Comparison of ENCODE assay signal across 8 mouse cellular contexts in the genomic region with DNA sequence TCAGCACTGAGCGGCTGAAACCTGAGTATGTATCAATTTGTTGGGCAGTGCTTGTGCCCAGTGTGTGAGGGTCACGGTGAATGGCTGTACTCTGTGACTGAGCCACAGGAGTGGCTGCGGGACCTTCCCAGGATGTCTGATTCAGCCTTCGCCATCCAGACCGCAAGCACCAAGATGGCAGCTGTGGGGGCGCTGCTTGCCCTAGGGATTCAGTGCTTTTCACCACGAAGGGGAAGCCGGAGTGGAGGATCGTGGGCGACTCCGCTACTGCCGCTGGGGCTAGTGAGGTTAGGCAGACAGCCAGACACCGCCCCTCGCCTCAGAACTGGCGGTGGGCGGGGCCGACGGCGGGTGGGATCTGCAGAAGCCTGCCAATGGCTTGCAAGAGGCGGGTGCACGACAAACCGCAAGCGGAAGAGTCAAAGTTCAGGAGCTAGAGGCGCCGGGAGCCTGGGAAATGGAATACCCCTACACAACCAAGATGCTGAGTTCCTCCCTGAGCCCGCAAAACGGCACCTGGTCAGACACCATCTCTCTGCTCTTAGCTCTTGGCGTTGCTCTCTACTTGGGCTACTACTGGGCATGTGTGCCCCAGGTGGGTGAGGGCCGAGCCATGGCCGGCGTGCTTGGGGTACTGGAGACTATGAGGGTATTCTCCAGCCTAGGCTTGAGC. TPM values are rescaled to one million over a fixed set of nuclear protein-coding genes. Genes with fewer than 3 reads are reported as not detected.
DNase-seq lines count a peak whose midpoint lies in the region; ATAC-seq and TF ChIP-seq lines count a peak whose summit lies in the region.

No protein-coding gene starts in this region.

- no peak for TF ChIP-seq EP300 in CH12.LX (IDR thresholded peaks at IDR 0.05; ENCODE audit: low read length)

- H3K9ac ChIP-seq in CH12.LX (ENCODE audit: insufficient read depth, low read depth): peak overlapping the region; percentile 23; the same call in 1 of the 2 replicates
- H3K9ac ChIP-seq in heart, embryonic 15.5 days: peak overlapping the region; percentile 69
- H3K9ac ChIP-seq in liver, embryonic 13.5 days: peak overlapping the region; percentile 79
- peak overlapping the region; percentile 39 for H3K9ac ChIP-seq in stomach, embryonic 15.5 days

- peak overlapping the region; percentile 64 to 75 (median 71) for H3K4me3 ChIP-seq in CH12.LX (replicated peaks in 1 of 3; ENCODE audit: low read depth in 2 of 3, low read length in 2 of 3, poor library complexity in 1 of 3)
- peak overlapping the region; percentile 70 for H3K4me3 ChIP-seq in forebrain, embryonic 10.5 days
- H3K4me3 ChIP-seq in heart, embryonic 15.5 days: peak overlapping the region; percentile 75
- H3K4me3 ChIP-seq in liver, embryonic 13.5 days (replicated peaks): peak overlapping the region; percentile 76
- peak overlapping the region; percentile 65 for H3K4me3 ChIP-seq in stomach, embryonic 15.5 days (replicated peaks)

- peak; percentile 87 for DNase-seq in CH12.LX (ENCODE audit: extremely low read depth)
- peak; percentile 80 for DNase-seq in c-Kit-positive CD71-negative TER-119-negative erythroid progenitor cells, embryonic 14.5 days (ENCODE audit: low read depth)
- peak; percentile 91 for DNase-seq in forebrain, embryonic 10.5 days (ENCODE audit: extremely low spot score, low spot score)
- DNase-seq in kidney, postnatal 14 days: peak; percentile 97
- DNase-seq in liver, embryonic 13.5 days: peak; percentile 91
- DNase-seq in natural killer cell, adult 2 months (ENCODE audit: low spot score in 2 of 2): peak; percentile 72 to 81

- H3K79me2 ChIP-seq in CH12.LX (replicated peaks; ENCODE audit: control insufficient read depth, extremely low read depth, insufficient read depth, poor library complexity, severe bottlenecking): no peaks in the 10 kb centered on the region

- dilution Hi-C loops in CH12.LX (cut with MboI; ENCODE audit: extremely low pct_ligation_motif_present, extremely low pct_unique_long_range_greater_than_20kb, low sequenced_read_pairs): no loop called here

- no peaks in the 10 kb centered on the region for H3K9me3 ChIP-seq in CH12.LX (replicated peaks; ENCODE audit: low read length)
- no peaks in the 10 kb centered on the region for H3K9me3 ChIP-seq in forebrain, embryonic 10.5 days
- H3K9me3 ChIP-seq in heart, embryonic 15.5 days (replicated peaks): no peaks in the 10 kb centered on the region
- no peaks in the 10 kb centered on the region for H3K9me3 ChIP-seq in liver, embryonic 13.5 days (replicated peaks)
- no peaks in the 10 kb centered on the region for H3K9me3 ChIP-seq in stomach, embryonic 15.5 days

- H3K4me1 ChIP-seq in CH12.LX (ENCODE audit: control insufficient read depth in 1 of 2, insufficient read depth in 2 of 2): peaks cover 2 to 24% of the 10 kb centered on the region in 2 experiments; a peak in 3 of 4 replicates
- peaks cover 39% of the 10 kb centered on the region for H3K4me1 ChIP-seq in forebrain, embryonic 10.5 days
- H3K4me1 ChIP-seq in heart, embryonic 15.5 days (replicated peaks): peaks cover 25% of the 10 kb centered on the region
- peaks cover 30% of the 10 kb centered on the region for H3K4me1 ChIP-seq in liver, embryonic 13.5 days (replicated peaks)
- peaks cover 13% of the 10 kb centered on the region for H3K4me1 ChIP-seq in stomach, embryonic 15.5 days

- TF ChIP-seq CTCF in CH12.LX (conservative IDR thresholded peaks at IDR 0.05 in 1 of 2, IDR thresholded peaks at IDR 0.05 in 1 of 2; ENCODE audit: low read depth in 2 of 2, low read length in 2 of 2): no peak

- in situ Hi-C loops in CH12.LX (cut with MboI; ENCODE audit: low pct_ligation_motif_present, low pct_unique_long_range_greater_than_20kb, low sequenced_read_pairs): no loop called here

- H3K27ac ChIP-seq in CH12.LX (ENCODE audit: insufficient read depth, low read depth): no peak overlapping the region
- peak overlapping the region; percentile 84 for H3K27ac ChIP-seq in forebrain, embryonic 10.5 days
- H3K27ac ChIP-seq in heart, embryonic 15.5 days: peak overlapping the region; percentile 83
- H3K27ac ChIP-seq in liver, embryonic 13.5 days: peak overlapping the region; percentile 68
- peak overlapping the region; percentile 67 for H3K27ac ChIP-seq in stomach, embryonic 15.5 days

- TF ChIP-seq RAD21 in CH12.LX (IDR thresholded peaks at IDR 0.05; ENCODE audit: low read depth, low read length): no peak

- peak; percentile 72 for TF ChIP-seq POLR2A in CH12.LX (IDR thresholded peaks at IDR 0.05; ENCODE audit: low read depth, low read length)

- peak; percentile 87 for ATAC-seq in heart, embryonic 15.5 days (replicated peaks; ENCODE audit: insufficient number of reproducible peaks, insufficient read depth, low FRiP score, low read depth)
- ATAC-seq in liver, embryonic 13.5 days (ENCODE audit: low read depth): peak; percentile 89
- peak; percentile 83 for ATAC-seq in stomach, embryonic 15.5 days (ENCODE audit: insufficient read depth, low FRiP score, low read depth)

- H3K27me3 ChIP-seq in CH12.LX (replicated peaks): peaks cover 10% of the 10 kb centered on the region
- peaks cover 38% of the 10 kb centered on the region for H3K27me3 ChIP-seq in forebrain, embryonic 10.5 days (ENCODE audit: poor library complexity, severe bottlenecking)
- peaks cover 9% of the 10 kb centered on the region; the same call in 1 of the 2 replicates for H3K27me3 ChIP-seq in heart, embryonic 15.5 days
- peaks cover 21% of the 10 kb centered on the region for H3K27me3 ChIP-seq in liver, embryonic 13.5 days
- 0 out of 2 replicates have a peak, but pooled peaks cover 5% of the 10 kb centered on the region for H3K27me3 ChIP-seq in stomach, embryonic 15.5 days (replicated peaks)

- H3K36me3 ChIP-seq in CH12.LX (replicated peaks in 1 of 2; ENCODE audit: control insufficient read depth in 1 of 2, insufficient read depth in 1 of 2, low read length in 1 of 2): peaks cover 24 to 33% of the 10 kb centered on the region in 2 experiments
- peaks cover 34% of the 10 kb centered on the region for H3K36me3 ChIP-seq in forebrain, embryonic 10.5 days (replicated peaks)
- peaks cover 13% of the 10 kb centered on the region for H3K36me3 ChIP-seq in heart, embryonic 15.5 days
- peaks cover 24% of the 10 kb centered on the region for H3K36me3 ChIP-seq in liver, embryonic 13.5 days
- H3K36me3 ChIP-seq in stomach, embryonic 15.5 days: peaks cover 27% of the 10 kb centered on the region

- WGBS in forebrain, embryonic 10.5 days: under 1% methylated on average over 31 of the region's 31 CpGs
- WGBS in heart, embryonic 15.5 days: under 1% methylated on average over 31 of the region's 31 CpGs
- WGBS in liver, embryonic 13.5 days (ENCODE audit: insufficient replicate concordance): under 1% methylated on average over 31 of the region's 31 CpGs
- WGBS in stomach, embryonic 15.5 days: under 1% methylated on average over 31 of the region's 31 CpGs

- H3K4me2 ChIP-seq in CH12.LX (ENCODE audit: insufficient read depth, low read depth, poor library complexity, severe bottlenecking): peak overlapping the region; percentile 52
- peak overlapping the region; percentile 91 for H3K4me2 ChIP-seq in heart, embryonic 15.5 days
- H3K4me2 ChIP-seq in liver, embryonic 13.5 days: peak overlapping the region; percentile 88
- peak overlapping the region; percentile 93 for H3K4me2 ChIP-seq in stomach, embryonic 15.5 days

RNA-seq across cellular contexts. Expression of gene Cgref1, which starts 4.4 kb away (rescaled TPM):
- total RNA-seq in CH12.LX (2012; rRNA removed): not detected in 2 replicates
- not detected in 2 replicates for total RNA-seq in CH12.LX (2014; rRNA removed)
- not detected in 2 replicates for polyA plus RNA-seq in CH12.LX (2012; ENCODE audit: insufficient read length, low read depth)
- polyA plus RNA-seq in forebrain, embryonic 10.5 days (2016; fragmentation: Nextera tagmentation; extraction: Ambion mirVana): 4.8 and 5.0 TPM in 2 replicates
- 2.4 and 4.2 TPM in 2 replicates for polyA plus RNA-seq in heart, embryonic 15.5 days (2015; fragmentation: Nextera tagmentation; extraction: Ambion mirVana)
- polyA plus RNA-seq in liver, embryonic 13.5 days (2015; fragmentation: Nextera tagmentation; extraction: Ambion mirVana): 5.4 and 5.6 TPM in 2 replicates
- polyA plus RNA-seq in stomach, embryonic 15.5 days (2015; fragmentation: Nextera tagmentation; extraction: Ambion mirVana): 11.7 and 14.8 TPM in 2 replicates

RNA-seq across cellular contexts. Expression of gene Preb, which starts 10.4 kb away (rescaled TPM):
- total RNA-seq in CH12.LX (2012; rRNA removed) (96.5 and 99.8 TPM in 2 replicates), CH12.LX (2014; rRNA removed) (70.9 and 87.3 TPM in 2 replicates)
- polyA plus RNA-seq in CH12.LX (2012; ENCODE audit: insufficient read length, low read depth): 143 and 145 TPM in 2 replicates
- polyA plus RNA-seq in forebrain, embryonic 10.5 days (2016; fragmentation: Nextera tagmentation; extraction: Ambion mirVana): 141 and 142 TPM in 2 replicates
- 74.4 and 99.1 TPM in 2 replicates for polyA plus RNA-seq in heart, embryonic 15.5 days (2015; fragmentation: Nextera tagmentation; extraction: Ambion mirVana)
- polyA plus RNA-seq in liver, embryonic 13.5 days (2015; fragmentation: Nextera tagmentation; extraction: Ambion mirVana): 91.6 and 97.5 TPM in 2 replicates
- polyA plus RNA-seq in stomach, embryonic 15.5 days (2015; fragmentation: Nextera tagmentation; extraction: Ambion mirVana): 135 and 147 TPM in 2 replicates

RNA-seq across cellular contexts. Expression of gene Tcf23, which starts 18.7 kb away (rescaled TPM):
- total RNA-seq in CH12.LX (2012; rRNA removed) (not detected in 2 replicates), CH12.LX (2014; rRNA removed) (not detected in 2 replicates)
- not detected in 2 replicates for polyA plus RNA-seq in CH12.LX (2012; ENCODE audit: insufficient read length, low read depth)
- polyA plus RNA-seq in forebrain, embryonic 10.5 days (2016; fragmentation: Nextera tagmentation; extraction: Ambion mirVana): not detected in 2 replicates
- 0.09 and 0.15 TPM in 2 replicates for polyA plus RNA-seq in heart, embryonic 15.5 days (2015; fragmentation: Nextera tagmentation; extraction: Ambion mirVana)
- 0.03 and 0.07 TPM in 2 replicates for polyA plus RNA-seq in liver, embryonic 13.5 days (2015; fragmentation: Nextera tagmentation; extraction: Ambion mirVana)
- 0.74 and 1.0 TPM in 2 replicates for polyA plus RNA-seq in stomach, embryonic 15.5 days (2015; fragmentation: Nextera tagmentation; extraction: Ambion mirVana)

RNA-seq across cellular contexts. Expression of gene Khk, which starts 28.6 kb away (rescaled TPM):
- 3.7 and 5.7 TPM in 2 replicates for total RNA-seq in CH12.LX (2012; rRNA removed)
- 1.9 and 2.5 TPM in 2 replicates for total RNA-seq in CH12.LX (2014; rRNA removed)
- 2.9 and 3.7 TPM in 2 replicates for polyA plus RNA-seq in CH12.LX (2012; ENCODE audit: insufficient read length, low read depth)
- 7.8 and 8.9 TPM in 2 replicates for polyA plus RNA-seq in forebrain, embryonic 10.5 days (2016; fragmentation: Nextera tagmentation; extraction: Ambion mirVana)
- polyA plus RNA-seq in heart, embryonic 15.5 days (2015; fragmentation: Nextera tagmentation; extraction: Ambion mirVana): 12.4 and 13.9 TPM in 2 replicates
- polyA plus RNA-seq in liver, embryonic 13.5 days (2015; fragmentation: Nextera tagmentation; extraction: Ambion mirVana): 33.9 and 37.6 TPM in 2 replicates
- 21.0 and 25.5 TPM in 2 replicates for polyA plus RNA-seq in stomach, embryonic 15.5 days (2015; fragmentation: Nextera tagmentation; extraction: Ambion mirVana)

RNA-seq across cellular contexts. Expression of gene Emilin1, which starts 36.6 kb away (rescaled TPM):
- total RNA-seq in CH12.LX (2012; rRNA removed): 0.34 TPM in 2 replicates
- total RNA-seq in CH12.LX (2014; rRNA removed): 0.05 and 0.11 TPM in 2 replicates
- 0.33 and 0.63 TPM in 2 replicates for polyA plus RNA-seq in CH12.LX (2012; ENCODE audit: insufficient read length, low read depth)
- polyA plus RNA-seq in forebrain, embryonic 10.5 days (2016; fragmentation: Nextera tagmentation; extraction: Ambion mirVana): 78.2 and 78.3 TPM in 2 replicates
- polyA plus RNA-seq in heart, embryonic 15.5 days (2015; fragmentation: Nextera tagmentation; extraction: Ambion mirVana): 125 and 179 TPM in 2 replicates
- polyA plus RNA-seq in liver, embryonic 13.5 days (2015; fragmentation: Nextera tagmentation; extraction: Ambion mirVana): 41.6 and 42.7 TPM in 2 replicates
- 252 and 255 TPM in 2 replicates for polyA plus RNA-seq in stomach, embryonic 15.5 days (2015; fragmentation: Nextera tagmentation; extraction: Ambion mirVana)

Comparison
In these comparisons a context has a peak if more than half of its experiments do, and no peak if none do; other contexts are left out.
1. H3K9ac ChIP-seq: peak in every context shown above with its lines; median percentile 79 in liver, embryonic 13.5 days; 69 in heart, embryonic 15.5 days; 39 in stomach, embryonic 15.5 days; 23 in CH12.LX.